Mouse (Mus musculus) E14TG2a.4 (cell line): ENCODE measurements around the gene Ddx6.

Source experiments
- CTCF ChIP-seq: conservative IDR thresholded peaks from 2 replicates; pipeline ENCODE4 v1.5.1; 2014; ENCODE audit warnings: low read length
- POU5F1 ChIP-seq: IDR thresholded peaks from 2 replicates; pipeline ENCODE4 v1.6.1; 2014; ENCODE audit warnings: low read length, borderline replicate concordance

GRCm38 (mm10) chr9:44602766-44603165 is 1.9 kb upstream of the Ddx6 start:
- TF ChIP-seq CTCF, result no peak
- TF ChIP-seq POU5F1, result no peak
